Mouse (Mus musculus): ENCODE data around the gene Shb. TPM values are rescaled to one million over a fixed set of nuclear protein-coding genes. Genes with fewer than 3 reads are reported as not detected.

Gene Shb
- polyA plus RNA-seq, 1 experiment from 2014 or later: 8.7 TPM

- H3K9ac ChIP-seq: no peak overlapping the region
- no peaks in the 10 kb centered on the region for H3K36me3 ChIP-seq (replicated peaks; ENCODE audit: control insufficient read depth, insufficient read depth)
- H3K27me3 ChIP-seq (ENCODE audit: control insufficient read depth, insufficient read depth, low read length): no peaks in the 10 kb centered on the region
- ATAC-seq (ENCODE audit: low FRiP score) (no peak), DNase-seq (ENCODE audit: low spot score) (no peak)
- no peak overlapping the region for H3K4me2 ChIP-seq (replicated peaks)
- H3K27ac ChIP-seq: no peak overlapping the region; the same call in 1 of the 2 replicates
- H3K9me3 ChIP-seq (ENCODE audit: control insufficient read depth, low read length): no peaks in the 10 kb centered on the region
- H3K4me3 ChIP-seq (replicated peaks; ENCODE audit: low read length): no peak overlapping the region
- WGBS: 73% methylated on average over 12 of the region's 12 CpGs
- peaks cover 46% of the 10 kb centered on the region for H3K4me1 ChIP-seq (replicated peaks; ENCODE audit: control insufficient read depth, insufficient read depth, low read length)
These were observed 98.2 kb downstream of the Shb start for GRCm38 (mm10) chr4:45434071-45434470.

- Histone ChIP-seq H3K27me3 (ENCODE audit: control insufficient read depth, insufficient read depth, low read length) (no peaks in the 10 kb centered on the region), H3K9ac (no peak overlapping the region), H3K27ac (no peak overlapping the region), H3K4me1 (replicated peaks; ENCODE audit: control insufficient read depth, insufficient read depth, low read length) (peaks cover 32% of the 10 kb centered on the region), H3K9me3 (ENCODE audit: control insufficient read depth, low read length) (no peaks in the 10 kb centered on the region), H3K4me2 (replicated peaks) (no peak overlapping the region), H3K4me3 (replicated peaks; ENCODE audit: low read length) (no peak overlapping the region), H3K36me3 (replicated peaks; ENCODE audit: control insufficient read depth, insufficient read depth) (no peaks in the 10 kb centered on the region)
- ATAC-seq (ENCODE audit: low FRiP score) (no peak), DNase-seq (ENCODE audit: low spot score) (no peak)
- WGBS: 81% methylated on average over 3 of the region's 3 CpGs
These were observed 100.5 kb downstream of the Shb start for GRCm38 (mm10) chr4:45431806-45432205.

GRCm38 (mm10) chr4:45431316-45431715, 101.0 kb downstream of the Shb start:
- ATAC-seq (ENCODE audit: low FRiP score) (no peak), DNase-seq (ENCODE audit: low spot score) (no peak)
- no peak overlapping the region for H3K4me2 ChIP-seq (replicated peaks)
- no peak overlapping the region for H3K9ac ChIP-seq
- H3K27me3 ChIP-seq (ENCODE audit: control insufficient read depth, insufficient read depth, low read length): no peaks in the 10 kb centered on the region
- no peaks in the 10 kb centered on the region for H3K36me3 ChIP-seq (replicated peaks; ENCODE audit: control insufficient read depth, insufficient read depth)
- H3K4me1 ChIP-seq (replicated peaks; ENCODE audit: control insufficient read depth, insufficient read depth, low read length): peaks cover 27% of the 10 kb centered on the region
- WGBS: 91% methylated on average over 3 of the region's 3 CpGs
- no peak overlapping the region for H3K4me3 ChIP-seq (replicated peaks; ENCODE audit: low read length)
- no peaks in the 10 kb centered on the region for H3K9me3 ChIP-seq (ENCODE audit: control insufficient read depth, low read length)
- no peak overlapping the region for H3K27ac ChIP-seq

GRCm38 (mm10) chr4:45429451-45429850, 102.8 kb downstream of the Shb start:
- H3K4me3 ChIP-seq (replicated peaks; ENCODE audit: low read length): no peak overlapping the region
- peaks cover 8% of the 10 kb centered on the region for H3K4me1 ChIP-seq (replicated peaks; ENCODE audit: control insufficient read depth, insufficient read depth, low read length)
- no peak overlapping the region for H3K4me2 ChIP-seq (replicated peaks)
- H3K36me3 ChIP-seq (replicated peaks; ENCODE audit: control insufficient read depth, insufficient read depth): no peaks in the 10 kb centered on the region
- no peak for ATAC-seq (ENCODE audit: low FRiP score)
- H3K9me3 ChIP-seq (ENCODE audit: control insufficient read depth, low read length): no peaks in the 10 kb centered on the region
- WGBS: 57% methylated on average over 7 of the region's 7 CpGs
- no peaks in the 10 kb centered on the region for H3K27me3 ChIP-seq (ENCODE audit: control insufficient read depth, insufficient read depth, low read length)
- no peak overlapping the region; the same call in 1 of the 2 replicates for H3K27ac ChIP-seq
- no peak for DNase-seq (ENCODE audit: low spot score)
- no peak overlapping the region for H3K9ac ChIP-seq

- no peak overlapping the region for H3K27ac ChIP-seq
- H3K9ac ChIP-seq: no peak overlapping the region
- ATAC-seq (ENCODE audit: low FRiP score) (no peak), DNase-seq (ENCODE audit: low spot score) (no peak)
- 33% methylated on average over 13 of the region's 13 CpGs for WGBS
- H3K9me3 ChIP-seq (ENCODE audit: control insufficient read depth, low read length): no peaks in the 10 kb centered on the region
- peaks cover 8% of the 10 kb centered on the region; the same call in 1 of the 2 replicates for H3K4me1 ChIP-seq (replicated peaks; ENCODE audit: control insufficient read depth, insufficient read depth, low read length)
- no peak overlapping the region for H3K4me2 ChIP-seq (replicated peaks)
- no peaks in the 10 kb centered on the region for H3K27me3 ChIP-seq (ENCODE audit: control insufficient read depth, insufficient read depth, low read length)
- no peaks in the 10 kb centered on the region for H3K36me3 ChIP-seq (replicated peaks; ENCODE audit: control insufficient read depth, insufficient read depth)
- no peak overlapping the region for H3K4me3 ChIP-seq (replicated peaks; ENCODE audit: low read length)
These were observed 105.4 kb downstream of the Shb start for GRCm38 (mm10) chr4:45426724-45427457.

GRCm38 (mm10) chr4:45423406-45423805, 108.9 kb downstream of the Shb start:
- no peaks in the 10 kb centered on the region for H3K36me3 ChIP-seq (replicated peaks; ENCODE audit: control insufficient read depth, insufficient read depth)
- ATAC-seq (ENCODE audit: low FRiP score) (no peak), DNase-seq (ENCODE audit: low spot score) (no peak)
- H3K4me1 ChIP-seq (replicated peaks; ENCODE audit: control insufficient read depth, insufficient read depth, low read length): 0 out of 2 replicates have a peak, but pooled peaks cover 3% of the 10 kb centered on the region
- WGBS: 27% methylated on average over 8 of the region's 8 CpGs
- H3K4me3 ChIP-seq (replicated peaks; ENCODE audit: low read length): no peak overlapping the region
- no peaks in the 10 kb centered on the region for H3K9me3 ChIP-seq (ENCODE audit: control insufficient read depth, low read length)
- H3K27ac ChIP-seq: no peak overlapping the region
- no peaks in the 10 kb centered on the region for H3K27me3 ChIP-seq (ENCODE audit: control insufficient read depth, insufficient read depth, low read length)
- no peak overlapping the region for H3K4me2 ChIP-seq (replicated peaks)
- H3K9ac ChIP-seq: no peak overlapping the region

- H3K27ac ChIP-seq: no peak overlapping the region
- H3K9me3 ChIP-seq (ENCODE audit: control insufficient read depth, low read length): no peaks in the 10 kb centered on the region
- H3K4me3 ChIP-seq (replicated peaks; ENCODE audit: low read length): no peak overlapping the region
- no peaks in the 10 kb centered on the region for H3K36me3 ChIP-seq (replicated peaks; ENCODE audit: control insufficient read depth, insufficient read depth)
- WGBS: 87% methylated on average over 10 of the region's 10 CpGs
- ATAC-seq (ENCODE audit: low FRiP score) (no peak), DNase-seq (ENCODE audit: low spot score) (no peak)
- H3K4me1 ChIP-seq (replicated peaks; ENCODE audit: control insufficient read depth, insufficient read depth, low read length): peaks cover 3% of the 10 kb centered on the region; the same call in 1 of the 2 replicates
- no peak overlapping the region for H3K9ac ChIP-seq
- no peaks in the 10 kb centered on the region for H3K27me3 ChIP-seq (ENCODE audit: control insufficient read depth, insufficient read depth, low read length)
- no peak overlapping the region for H3K4me2 ChIP-seq (replicated peaks)
These were observed 109.6 kb downstream of the Shb start for GRCm38 (mm10) chr4:45422640-45423039.

- DNase-seq (ENCODE audit: low spot score) (no peak), ATAC-seq (ENCODE audit: low FRiP score) (no peak)
- Histone ChIP-seq H3K27me3 (ENCODE audit: control insufficient read depth, insufficient read depth, low read length) (no peaks in the 10 kb centered on the region), H3K4me3 (replicated peaks; ENCODE audit: low read length) (no peak overlapping the region), H3K9me3 (ENCODE audit: control insufficient read depth, low read length) (no peaks in the 10 kb centered on the region), H3K4me2 (replicated peaks) (no peak overlapping the region), H3K4me1 (replicated peaks; ENCODE audit: control insufficient read depth, insufficient read depth, low read length) (peaks cover 3% of the 10 kb centered on the region; the same call in 1 of the 2 replicates), H3K27ac (no peak overlapping the region), H3K9ac (no peak overlapping the region), H3K36me3 (replicated peaks; ENCODE audit: control insufficient read depth, insufficient read depth) (no peaks in the 10 kb centered on the region)
- 74% methylated on average over 11 of the region's 11 CpGs for WGBS
These were observed 110.6 kb downstream of the Shb start for GRCm38 (mm10) chr4:45421519-45422260.

GRCm38 (mm10) chr4:45420733-45421132, 111.5 kb downstream of the Shb start:
- no peak overlapping the region for H3K9ac ChIP-seq
- H3K27ac ChIP-seq: no peak overlapping the region
- H3K4me1 ChIP-seq (replicated peaks; ENCODE audit: control insufficient read depth, insufficient read depth, low read length): peaks cover 3% of the 10 kb centered on the region; the same call in 1 of the 2 replicates
- no peaks in the 10 kb centered on the region for H3K36me3 ChIP-seq (replicated peaks; ENCODE audit: control insufficient read depth, insufficient read depth)
- DNase-seq (ENCODE audit: low spot score): peak; percentile 37
- H3K9me3 ChIP-seq (ENCODE audit: control insufficient read depth, low read length): no peaks in the 10 kb centered on the region
- no peak overlapping the region for H3K4me3 ChIP-seq (replicated peaks; ENCODE audit: low read length)
- WGBS: 50% methylated on average over 3 of the region's 3 CpGs
- ATAC-seq (ENCODE audit: low FRiP score): no peak
- no peaks in the 10 kb centered on the region for H3K27me3 ChIP-seq (ENCODE audit: control insufficient read depth, insufficient read depth, low read length)
- H3K4me2 ChIP-seq (replicated peaks): no peak overlapping the region
